Mouse (Mus musculus): ENCODE results near the gene 2310079G19Rik. TPM values are rescaled to one million over a fixed set of nuclear protein-coding genes. Genes with fewer than 3 reads are reported as not detected.

Gene 2310079G19Rik
- total RNA-seq, 2 experiments from 2014 or later: not detected

Other genes with a start within 250 kb of the 2310079G19Rik start
- gene Cldn17, start 120.7 kb downstream of the 2310079G19Rik start, total RNA-seq (2021): not detected
- not detected for gene Cldn8, start 64.5 kb downstream of the 2310079G19Rik start, total RNA-seq (2021)
- not detected for gene Krtap24-1, start 15.4 kb downstream of the 2310079G19Rik start, total RNA-seq (2021)
- gene Krtap26-1, start 20.1 kb upstream of the 2310079G19Rik start, total RNA-seq (2021): not detected
- gene Krtap27-1, start 44.0 kb upstream of the 2310079G19Rik start, total RNA-seq (2021): not detected
- not detected for gene 2310061N02Rik, start 80.3 kb upstream of the 2310079G19Rik start, total RNA-seq (2021)
- gene Krtap13-1, start 101.2 kb upstream of the 2310079G19Rik start, total RNA-seq (2021): not detected
- not detected for gene Krtap13, start 124.0 kb upstream of the 2310079G19Rik start, total RNA-seq (2021)
- gene 2310034C09Rik, start 131.2 kb upstream of the 2310079G19Rik start, total RNA-seq (2021): not detected
- not detected for gene 2310057N15Rik, start 146.5 kb upstream of the 2310079G19Rik start, total RNA-seq (2021)
- gene Gm5965, start 150.2 kb upstream of the 2310079G19Rik start, total RNA-seq (2021): not detected
- gene Gm20741, start 184.6 kb upstream of the 2310079G19Rik start, total RNA-seq (2021): not detected
- gene Krtap15, start 192.5 kb upstream of the 2310079G19Rik start, total RNA-seq (2021): not detected
- not detected for gene Krtap14, start 198.5 kb upstream of the 2310079G19Rik start, total RNA-seq (2021)
- gene Krtap19-1, start 241.7 kb upstream of the 2310079G19Rik start, total RNA-seq (2021): not detected
- not detected for gene Krtap19-2, start 246.6 kb upstream of the 2310079G19Rik start, total RNA-seq (2021)